Mouse (Mus musculus) inflammation-experienced regulatory T-cells (primary cell): ENCODE data around the gene Tesmin. TPM values are rescaled to one million over a fixed set of nuclear protein-coding genes. Genes with fewer than 3 reads are reported as not detected.

Source experiments
- polyA plus RNA-seq, 2 experiments: library from polyadenylated mRNA; unstranded; fragments of 100-300 nt; shearing (Covaris generic); gene quantifications; one replicate each; pipeline ENCODE4 v1.2.1; 2017

The Tesmin gene
- 1 to 10 TPM in 1 of 2 experiments, under 1 TPM in 1; 0.22 to 1.7 TPM for polyA plus RNA-seq

DNA sequence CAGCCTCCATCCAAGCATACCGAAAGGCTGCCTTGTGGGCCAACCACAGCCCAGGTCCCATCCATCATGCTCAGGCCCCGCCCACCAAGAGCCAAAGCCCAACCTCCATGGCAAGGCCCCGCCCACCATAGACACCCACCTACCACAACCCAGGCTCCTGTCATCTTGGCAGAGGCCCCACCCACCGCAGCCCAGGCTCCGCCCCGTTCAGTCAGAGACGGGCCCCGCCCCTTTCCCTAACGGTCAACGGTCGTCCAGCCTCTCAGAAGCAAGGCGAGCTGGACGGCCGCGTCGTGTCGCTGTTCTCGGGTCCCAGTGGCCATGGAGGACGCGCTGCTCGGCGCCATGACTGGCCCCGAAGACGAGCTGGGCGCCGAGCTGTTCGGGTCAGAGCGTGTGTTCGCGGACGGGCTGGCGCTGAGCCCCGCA, at the start of gene Tesmin:
Tesmin (plus strand) TSS at position 229 of the 429 bp plus-strand sequence.

DNA sequence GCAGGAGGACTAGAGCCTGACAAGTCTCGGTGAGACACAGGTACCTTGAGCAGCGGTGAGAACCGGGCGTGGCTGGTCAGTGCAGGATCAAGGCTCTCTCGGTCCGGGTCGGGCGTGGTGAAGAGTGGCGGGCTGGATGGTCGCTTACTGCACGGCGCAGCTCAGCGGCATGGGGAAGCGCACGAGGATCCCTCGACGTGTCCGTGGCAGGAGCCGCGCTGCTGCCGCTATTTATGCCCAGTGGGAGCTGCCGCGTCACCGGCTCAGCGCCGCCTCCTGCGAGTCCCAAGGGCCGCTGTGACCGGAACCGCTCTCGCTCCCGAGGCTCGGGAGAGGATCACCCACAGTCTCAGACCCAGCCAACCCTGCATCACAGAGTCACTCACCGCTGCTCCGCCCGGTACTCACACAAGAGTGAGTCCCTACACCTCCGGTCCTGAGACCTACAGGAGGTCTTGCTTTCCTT, 25.6 kb downstream of the Tesmin start, which contains the start of gene Gal:
Gal (minus strand) TSS at position 277 of the 466 bp plus-strand sequence.

Other genes with a start within 250 kb of the Tesmin start
- 10 to 100 TPM; 89.7 to 93.4 TPM for gene Mrpl21, start 106.0 kb upstream of the Tesmin start, polyA plus RNA-seq
- gene Ighmbp2, start 105.8 kb upstream of the Tesmin start, polyA plus RNA-seq, result 10 to 100 TPM; 14.2 to 15.3 TPM
- gene Cpt1a, start 66.5 kb upstream of the Tesmin start, polyA plus RNA-seq, result 10 to 100 TPM; 35.3 to 49.9 TPM
- under 1 TPM in 1 of 2 experiments, not detected in 1; 0.20 TPM for gene Gal, start 25.7 kb downstream of the Tesmin start, polyA plus RNA-seq
- gene Ppp6r3, start 186.9 kb downstream of the Tesmin start, polyA plus RNA-seq, result 10 to 100 TPM; 64.9 to 67.1 TPM